Mouse (Mus musculus): ENCODE data around the gene Sorbs2.
A peak's percentile ranks its signal among the peaks of the same experiment; 100 is the strongest.

Sorbs2 gene

GRCm38 (mm10) chr8:45751512-45752502 lies 244.2 kb downstream of the Sorbs2 start:
- DNase-seq (ENCODE audit: low spot score in 2 of 2), result no peak

DNA sequence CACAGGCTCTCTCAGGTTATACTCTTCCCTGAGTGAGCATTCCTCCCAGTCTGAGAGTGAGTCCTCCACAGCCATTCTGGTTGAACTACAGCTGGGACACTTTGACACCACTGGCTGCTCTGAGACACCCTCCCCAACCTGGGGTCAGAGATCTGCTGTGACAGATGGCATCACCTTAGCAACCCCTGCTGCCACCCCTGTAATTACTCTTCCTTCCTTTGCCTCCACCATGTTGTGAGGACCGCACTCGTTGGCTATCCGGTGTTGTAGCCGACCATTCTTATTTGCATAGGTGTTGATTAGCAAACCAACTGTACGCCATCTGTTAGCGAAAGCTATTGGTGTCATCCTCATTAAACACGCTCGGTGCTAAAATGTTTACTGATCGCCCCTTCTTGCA lies 247.9 kb downstream of the Sorbs2 start:
- DNase-seq (ENCODE audit: low spot score in 2 of 2), result no peak

- DNase-seq (ENCODE audit: low spot score in 2 of 2), result no peak
These were observed 248.4 kb downstream of the Sorbs2 start for GRCm38 (mm10) chr8:45755972-45756371.

DNA sequence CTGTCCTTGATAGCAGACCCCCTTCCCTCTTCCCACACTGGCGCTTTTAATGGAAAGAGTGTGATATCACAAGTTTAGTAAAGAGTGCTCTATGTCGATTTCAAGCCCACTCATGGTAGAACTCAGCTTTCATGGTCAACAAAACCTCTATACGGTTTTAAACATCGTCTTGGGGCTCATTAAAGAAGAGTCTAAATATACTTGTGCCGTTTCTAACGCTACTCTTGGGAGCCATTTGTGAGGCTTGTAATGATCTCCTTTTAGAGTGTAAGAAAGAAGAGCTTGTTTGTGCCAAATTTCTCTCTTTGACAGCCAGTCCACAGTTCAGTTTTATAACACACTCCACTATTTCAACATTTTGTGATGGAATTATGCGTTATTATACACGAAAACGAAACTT lies 253.0 kb downstream of the Sorbs2 start:
- DNase-seq (ENCODE audit: low spot score in 2 of 2), result no peak

GRCm38 (mm10) chr8:45761053-45761452 lies 253.5 kb downstream of the Sorbs2 start:
- DNase-seq (ENCODE audit: low spot score in 2 of 2), result no peak

DNA sequence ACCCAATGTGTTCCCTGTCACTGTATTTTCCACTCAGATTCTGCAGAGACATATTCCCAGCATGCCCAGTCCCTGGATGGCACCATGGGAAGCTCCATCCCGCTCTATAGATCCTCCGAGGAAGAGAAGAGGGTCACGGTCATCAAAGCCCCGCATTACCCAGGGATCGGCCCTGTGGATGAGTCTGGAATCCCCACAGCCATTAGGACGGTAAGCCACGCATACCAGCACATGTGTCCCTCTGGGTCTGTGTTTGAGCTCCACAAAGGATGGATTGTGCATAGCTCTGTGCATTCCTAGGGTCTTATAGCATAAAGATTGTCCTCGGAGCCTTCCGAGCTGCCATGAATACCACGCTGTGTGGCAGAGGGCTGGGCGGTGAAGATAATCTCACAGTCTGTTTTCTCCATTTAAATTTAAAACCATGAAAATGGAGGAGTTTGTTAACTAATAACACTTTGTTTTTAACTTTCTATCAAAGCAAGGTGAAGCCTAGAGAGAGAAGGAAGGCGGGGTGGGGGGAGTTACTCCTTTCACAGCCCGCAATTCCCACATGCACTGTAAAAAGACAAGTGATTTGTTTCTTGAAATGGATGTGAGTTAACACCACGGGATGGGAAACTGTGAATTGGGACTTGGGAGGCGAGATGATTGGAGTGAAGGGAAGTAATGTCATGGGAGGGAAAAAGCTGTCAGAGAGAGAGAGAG lies 255.5 kb downstream of the Sorbs2 start:
- no peak for DNase-seq (ENCODE audit: low spot score in 2 of 2)

GRCm38 (mm10) chr8:45763690-45764342 lies 256.2 kb downstream of the Sorbs2 start:
- DNase-seq (ENCODE audit: low spot score in 2 of 2), result peak in 1 of 2 experiments; percentile 25

- DNase-seq (ENCODE audit: low spot score in 2 of 2), result no peak
These were observed 258.6 kb downstream of the Sorbs2 start for GRCm38 (mm10) chr8:45766138-45766537.

- DNase-seq (ENCODE audit: low spot score in 2 of 2), result no peak
These were observed 267.3 kb downstream of the Sorbs2 start for GRCm38 (mm10) chr8:45774841-45775240.

GRCm38 (mm10) chr8:45775481-45775880 lies 267.9 kb downstream of the Sorbs2 start:
- no peak for DNase-seq (ENCODE audit: low spot score in 2 of 2)

- DNase-seq (ENCODE audit: low spot score in 2 of 2), result no peak
These were observed 268.8 kb downstream of the Sorbs2 start for GRCm38 (mm10) chr8:45776366-45776765.

GRCm38 (mm10) chr8:45776977-45777376 lies 269.4 kb downstream of the Sorbs2 start:
- DNase-seq (ENCODE audit: low spot score in 2 of 2), result no peak

DNA sequence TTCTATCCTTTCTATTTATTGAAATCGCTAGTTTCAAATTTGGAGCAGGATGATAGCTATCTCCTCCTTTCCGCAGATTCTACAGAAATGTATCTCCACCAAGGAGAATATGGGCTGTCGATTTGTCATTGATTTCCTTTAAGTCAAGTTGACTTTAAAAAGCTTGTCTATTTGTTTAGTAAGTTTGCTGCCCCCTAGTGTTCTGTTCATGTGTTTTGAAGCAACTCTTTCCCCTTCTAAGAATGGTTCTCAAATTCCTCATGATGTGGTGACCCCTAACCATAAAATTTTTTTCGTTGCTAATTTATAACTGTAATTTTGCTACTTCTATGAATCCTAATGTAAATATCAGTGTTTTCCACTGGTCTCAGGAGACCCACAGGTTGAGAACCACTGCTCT lies 273.0 kb downstream of the Sorbs2 start:
- no peak for DNase-seq (ENCODE audit: low spot score in 2 of 2)

DNA sequence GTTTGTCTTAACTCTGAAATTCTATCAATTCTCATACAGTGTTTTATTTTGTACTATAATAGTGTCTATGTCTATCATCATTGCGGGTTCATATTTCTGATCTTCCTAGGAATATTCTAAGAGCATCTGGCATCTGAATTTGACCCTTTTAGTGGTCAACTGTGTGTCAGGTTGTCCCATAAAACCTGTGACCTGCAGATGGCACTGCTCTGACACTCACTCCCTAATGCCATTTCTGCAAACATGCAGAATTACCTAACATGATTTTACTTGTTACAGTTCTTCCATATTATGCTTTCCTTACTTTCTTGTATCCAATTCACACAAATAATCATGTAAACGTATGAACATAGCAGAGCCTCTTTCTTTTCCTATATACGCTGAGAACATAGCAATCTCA lies 281.0 kb downstream of the Sorbs2 start:
- DNase-seq (ENCODE audit: low spot score in 2 of 2), result no peak

GRCm38 (mm10) chr8:45794847-45795246 lies 287.3 kb downstream of the Sorbs2 start:
- no peak for DNase-seq (ENCODE audit: low spot score in 2 of 2)

GRCm38 (mm10) chr8:45796331-45796740 lies 288.7 kb downstream of the Sorbs2 start:
- DNase-seq (ENCODE audit: low spot score in 2 of 2), result peak; percentile 46

- DNase-seq (ENCODE audit: low spot score in 2 of 2), result no peak
These were observed 291.9 kb downstream of the Sorbs2 start for GRCm38 (mm10) chr8:45799517-45799916.

DNA sequence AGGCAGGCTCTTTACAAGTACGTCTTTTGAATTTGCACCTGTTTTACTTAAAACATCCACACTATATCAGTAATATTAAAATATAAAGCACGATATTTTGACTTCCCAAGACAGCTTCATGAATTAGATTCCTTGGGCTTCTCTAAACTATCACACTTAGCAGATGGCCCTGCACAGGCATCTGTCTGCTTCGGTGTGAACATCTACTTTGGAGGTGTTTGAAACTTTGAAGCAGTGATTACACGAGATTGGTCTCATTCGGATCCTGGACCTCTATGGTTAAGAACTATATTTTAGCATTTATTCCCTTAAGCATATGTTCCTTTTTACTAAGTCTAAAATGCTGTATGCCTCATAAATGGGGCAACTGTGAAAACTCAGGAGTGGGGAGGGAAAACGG lies 301.0 kb downstream of the Sorbs2 start:
- no peak for DNase-seq (ENCODE audit: low spot score in 2 of 2)

DNA sequence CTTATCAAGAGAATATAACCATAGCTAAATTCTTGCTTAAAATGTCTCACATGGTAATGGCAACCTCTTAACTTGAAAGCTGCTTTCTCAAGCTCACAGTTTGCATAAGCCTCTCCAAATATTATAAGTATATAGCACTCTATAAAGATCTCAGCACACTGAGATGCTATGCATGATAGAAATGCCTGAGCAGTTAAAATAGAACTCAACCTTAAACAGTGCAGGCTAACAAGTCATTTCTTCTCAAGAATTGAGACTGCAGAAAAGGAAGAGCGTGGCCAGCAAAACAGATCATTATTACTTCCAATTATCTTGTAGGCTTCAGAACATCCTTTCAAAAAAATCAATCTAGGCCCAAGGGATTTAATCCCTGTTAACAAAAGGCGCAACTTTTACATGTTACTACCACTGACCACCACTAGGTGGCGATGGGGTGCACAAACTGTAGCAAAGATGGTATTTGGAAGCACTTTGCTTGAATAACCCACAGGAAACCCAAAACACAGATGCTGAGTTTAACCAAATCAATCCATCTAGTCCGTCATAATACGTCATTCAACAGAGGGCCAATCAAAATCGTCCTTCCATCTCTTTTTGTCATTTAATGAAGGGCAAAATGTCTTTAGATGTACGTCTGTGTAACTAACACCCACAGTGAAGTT lies 309.3 kb downstream of the Sorbs2 start:
- peak in 1 of 2 experiments; percentile 34 for DNase-seq (ENCODE audit: low spot score in 2 of 2)

GRCm38 (mm10) chr8:45821650-45822049 lies 314.1 kb downstream of the Sorbs2 start:
- no peak for DNase-seq (ENCODE audit: low spot score in 2 of 2)

DNA sequence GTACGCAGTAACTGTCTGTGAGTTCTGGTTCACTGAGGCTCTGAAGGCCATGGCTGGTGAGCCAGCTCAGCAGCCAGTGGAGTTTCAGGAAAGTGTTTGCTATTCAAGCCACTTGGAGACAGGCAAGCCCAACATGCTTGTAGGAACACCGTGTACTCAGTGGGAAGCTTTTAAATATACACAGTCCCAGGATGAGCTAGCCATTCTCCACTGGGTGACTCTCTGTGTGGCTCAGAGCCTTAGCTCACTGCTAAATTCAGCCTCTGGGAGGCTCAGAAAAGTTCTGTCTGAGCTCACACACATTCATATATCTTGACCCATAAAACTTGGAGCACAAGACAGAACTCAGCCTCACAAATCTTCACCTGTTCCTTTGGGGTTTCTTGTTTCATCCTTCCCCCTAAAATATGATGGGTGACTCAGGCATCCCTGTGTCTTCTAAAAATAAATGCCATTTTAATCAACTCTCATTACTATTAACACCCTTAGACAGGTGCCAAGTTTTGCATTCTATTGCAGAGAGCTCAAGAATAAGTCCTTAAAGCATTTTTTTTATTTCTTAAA lies 322.5 kb downstream of the Sorbs2 start:
- no peak for DNase-seq (ENCODE audit: low spot score in 2 of 2)
